Mouse (Mus musculus) megakaryocyte progenitor cell, adult 5-6 weeks (primary cell): ENCODE measurements around the gene Zcchc8. TPM values are rescaled to one million over a fixed set of nuclear protein-coding genes. Genes with fewer than 3 reads are reported as not detected.
"Not testable (repeated sequence)": the region's sequence is repeated elsewhere in the genome, so short reads cannot be mapped to it uniquely, and the experiment has no call there.

Experiments used
- ATAC-seq: replicated peaks from 2 replicates; pipeline ENCODE4 v1.8.0; 2016; ENCODE audit warnings: mild to moderate bottlenecking, moderate TSS enrichment, inconsistent platforms; ENCODE audit not compliant: poor library complexity
- total RNA-seq, 2 experiments: library from RNA; stranded (forward) in 1 of 2; stranded (reverse) in 1 of 2; fragments of 157-497, 149-512 nt in 1 of 2; fragments of 200-1000 nt in 1 of 2; gene quantifications; 2 replicates each; pipeline versions ENCODE4 v1.2.3 to v1.2.4; 2015 to 2017

Zcchc8 gene
- total RNA-seq (2015) (50.8 and 52.0 TPM in 2 replicates), total RNA-seq (2017) (103 and 131 TPM in 2 replicates)

DNA sequence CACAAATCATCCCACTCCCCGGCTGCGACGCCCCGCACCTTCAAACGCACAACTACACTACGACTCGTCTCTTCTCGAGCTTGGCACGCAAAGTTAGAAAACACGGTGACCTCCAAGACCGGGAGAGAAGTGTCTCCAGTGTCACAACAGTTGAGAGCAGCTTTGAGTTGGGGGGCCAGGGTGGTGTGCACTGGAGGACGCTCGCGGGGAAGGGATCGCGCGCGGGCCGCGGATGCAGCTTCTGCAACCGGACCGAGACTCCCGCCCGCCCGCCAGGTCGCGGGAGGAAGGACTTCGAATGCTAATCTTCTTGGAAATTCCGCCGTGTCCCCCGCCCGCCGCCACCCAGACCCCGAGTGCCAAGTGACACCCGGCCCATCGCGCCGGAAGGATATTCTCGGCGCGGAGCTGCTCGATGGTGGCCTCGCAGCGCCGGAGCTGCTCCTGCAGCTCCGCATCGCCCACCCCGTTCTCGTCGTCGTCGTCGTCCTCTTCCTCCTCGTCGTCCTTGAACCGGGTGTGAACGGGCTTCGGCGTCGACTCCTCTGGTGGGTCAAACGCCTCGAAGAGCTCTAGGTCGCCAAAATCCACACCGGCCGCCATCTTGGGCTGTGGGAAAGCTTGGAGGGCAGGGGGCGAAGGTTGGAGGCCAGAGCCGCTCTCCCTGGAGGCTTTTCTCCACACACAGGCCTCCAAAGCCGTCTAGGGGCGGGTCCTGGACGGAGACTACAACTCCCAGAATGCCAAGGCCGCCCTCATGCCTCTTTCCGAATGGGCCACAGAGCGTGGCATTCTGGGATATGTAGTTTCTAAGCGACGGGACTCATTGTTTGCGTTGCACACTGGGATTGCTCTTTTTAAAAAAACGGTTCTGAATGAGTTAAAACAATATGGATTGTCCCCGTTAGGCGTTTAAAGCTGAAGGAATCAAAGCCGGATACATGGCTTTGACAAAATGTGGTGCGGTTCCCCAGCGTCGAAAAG, at the start of gene Zcchc8:
TSS of gene Zcchc8 (minus strand) at position 773 of the 984 bp plus-strand sequence.
- ATAC-seq, result peak; percentile 100

DNA sequence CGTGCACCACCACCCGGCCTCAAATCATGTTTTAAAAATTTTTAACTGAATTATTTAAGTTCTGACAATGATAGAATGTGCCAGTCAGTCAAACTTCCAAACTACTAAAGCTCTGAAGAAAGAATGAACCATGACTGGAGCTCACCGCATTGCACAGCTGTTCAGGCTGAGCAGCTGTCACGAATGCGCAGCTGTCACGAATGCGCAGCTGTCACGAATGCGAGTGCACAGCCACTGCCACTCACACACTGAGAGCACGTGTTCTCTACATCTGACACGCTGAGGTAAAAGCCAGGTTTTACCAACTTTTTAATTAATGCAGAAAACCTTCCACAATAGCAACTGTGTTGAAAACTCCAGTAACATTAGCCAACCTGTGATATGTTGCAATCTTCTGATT, 45.6 kb upstream of the Zcchc8 start:
- ATAC-seq, result not testable (repeated sequence)

DNA sequence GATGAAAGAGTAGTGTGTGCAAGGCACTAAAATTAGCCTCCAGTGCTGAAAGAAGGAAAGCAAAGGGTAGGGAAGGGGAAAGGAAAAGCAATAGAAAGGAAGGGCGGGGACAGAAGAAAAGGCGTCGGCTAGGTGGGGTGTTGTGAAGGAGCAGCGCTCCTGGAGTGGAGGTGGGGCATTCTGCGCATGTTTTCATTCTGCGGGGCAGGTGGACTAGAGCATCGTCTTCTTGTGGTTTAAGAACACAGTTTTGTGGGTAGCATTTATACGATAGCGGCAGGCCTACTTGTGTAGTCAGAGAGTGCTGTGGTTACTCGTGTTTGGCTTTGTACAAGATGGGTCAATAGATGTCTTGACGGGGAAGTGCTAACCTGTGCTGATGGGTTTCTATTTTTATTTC, 44.6 kb upstream of the Zcchc8 start:
- ATAC-seq, result no peak

DNA sequence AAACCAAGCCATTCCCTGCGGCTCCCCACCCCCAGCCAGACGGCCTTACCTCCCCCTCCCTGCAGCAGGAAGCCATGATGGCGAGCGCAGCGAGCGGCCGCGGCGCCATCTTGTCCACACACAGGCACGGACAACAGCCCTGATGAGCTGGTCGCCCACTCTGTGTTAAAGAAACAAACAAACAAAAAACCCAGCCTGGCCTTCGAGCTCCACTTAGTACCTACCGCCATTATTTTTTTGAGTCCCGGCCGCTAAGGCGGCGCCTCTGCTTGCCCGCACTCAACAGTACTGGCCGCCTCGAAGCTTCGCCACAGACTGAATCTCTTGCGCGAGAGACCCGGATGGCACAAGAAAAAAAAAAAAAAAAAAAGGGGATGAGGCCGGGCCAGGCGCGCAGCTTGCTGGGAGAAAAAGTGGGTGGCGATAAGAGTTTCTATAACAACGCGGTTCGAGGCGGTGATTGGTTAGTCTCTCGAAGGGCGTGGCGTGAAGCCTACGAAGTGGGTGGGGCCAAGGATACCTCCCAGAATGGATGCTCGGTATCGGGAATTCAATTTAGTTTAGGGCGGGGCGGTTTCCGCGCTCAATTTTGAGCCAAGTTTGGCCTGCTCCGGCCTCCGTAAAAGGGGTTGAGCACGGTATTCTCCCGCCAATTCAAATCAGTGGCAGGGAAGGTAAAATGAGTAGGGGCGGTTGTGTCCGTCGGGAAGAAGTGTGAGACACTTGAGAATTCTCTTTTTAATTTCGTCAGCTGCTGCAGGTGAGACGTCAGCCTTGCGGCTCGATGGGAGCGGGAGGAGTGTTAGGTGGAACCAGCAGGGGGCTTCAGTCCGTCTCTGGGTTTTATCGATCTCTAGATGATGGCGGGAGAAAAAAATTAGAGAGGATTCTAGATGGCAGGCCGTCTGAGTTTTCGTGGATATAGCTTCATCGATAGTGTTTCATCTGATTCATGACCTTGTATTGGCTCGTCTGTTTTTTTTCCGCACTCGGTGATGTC, 28.5 kb upstream of the Zcchc8 start, which contains the start of the genes Rsrc2 and Kntc1:
TSS of gene Rsrc2 (minus strand) at position 350 of the 1,000 bp plus-strand sequence.
TSS of gene Kntc1 (plus strand) at position 652 of the 1,000 bp plus-strand sequence.
- peak; percentile 96 for ATAC-seq

DNA sequence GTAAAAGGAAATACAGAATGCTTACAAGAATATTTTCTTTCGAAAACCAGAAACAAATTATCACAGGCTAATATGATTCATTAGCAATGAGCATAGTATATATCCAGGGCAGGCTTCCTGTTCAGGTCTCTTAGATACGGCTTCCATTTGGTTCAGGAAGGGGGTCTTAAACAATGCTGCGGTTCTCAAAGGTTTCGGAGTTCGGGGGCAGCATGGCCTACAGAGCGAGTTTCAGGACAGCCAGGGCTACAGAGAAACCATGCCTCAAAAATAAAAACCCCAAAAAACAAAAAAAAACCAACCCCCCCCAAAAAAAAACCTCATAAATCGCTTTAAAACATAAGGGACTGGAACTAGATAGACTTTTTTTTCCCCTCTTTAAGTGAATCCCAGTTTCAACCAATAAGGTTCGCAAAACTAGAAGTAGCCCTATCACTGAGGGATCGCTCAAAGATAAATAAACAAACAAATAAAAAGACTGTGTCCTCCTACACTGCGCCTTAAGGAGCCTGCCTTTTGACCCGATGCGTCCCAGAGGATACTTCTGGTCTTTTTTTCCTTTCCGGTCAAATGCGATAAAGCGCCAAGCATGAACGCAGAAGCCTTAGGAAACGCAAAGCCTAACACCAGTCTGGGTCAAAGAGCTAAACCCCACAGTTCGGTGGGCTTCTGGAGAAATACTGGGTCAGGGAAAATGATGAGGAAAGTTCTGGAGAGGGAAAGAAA, 27.6 kb upstream of the Zcchc8 start:
- no peak for ATAC-seq

DNA sequence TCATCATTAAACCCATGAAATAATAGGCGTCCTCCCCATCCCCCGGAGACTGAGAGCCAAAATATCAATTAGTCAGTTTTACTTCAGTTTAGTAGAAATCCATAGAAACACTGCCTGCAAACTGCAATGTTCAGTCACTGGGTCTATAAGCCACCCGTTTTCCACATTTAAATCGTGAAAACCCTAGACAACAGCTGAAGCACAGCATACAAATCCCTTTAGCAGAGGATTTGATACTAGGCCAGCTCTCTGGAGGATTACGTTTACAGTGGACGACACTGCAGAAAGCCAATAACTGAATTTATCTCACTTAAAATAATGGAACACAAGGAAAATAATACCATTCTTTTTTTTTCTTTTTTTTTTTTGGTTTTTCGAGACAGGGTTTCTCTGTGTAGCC, 26.7 kb upstream of the Zcchc8 start:
- ATAC-seq, result no peak

DNA sequence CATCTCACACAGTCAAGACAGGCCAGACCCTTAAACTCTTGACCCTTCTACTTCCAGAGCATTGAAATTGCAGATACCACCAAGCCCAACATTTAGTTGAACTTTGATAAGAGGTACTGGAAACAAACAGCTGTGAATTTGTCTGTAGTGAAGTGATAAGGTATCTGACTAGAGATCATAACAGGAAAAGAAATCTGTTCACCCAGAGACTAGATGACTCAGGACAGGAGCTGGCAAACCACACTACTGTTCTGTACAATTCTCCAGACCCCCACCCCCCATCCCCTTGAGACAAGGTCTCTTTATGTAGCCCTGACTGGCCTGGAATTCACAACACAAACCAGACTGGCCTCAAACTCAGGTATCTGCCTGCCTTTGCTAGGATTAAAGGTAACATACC, 25.4 kb upstream of the Zcchc8 start:
- ATAC-seq, result no peak

DNA sequence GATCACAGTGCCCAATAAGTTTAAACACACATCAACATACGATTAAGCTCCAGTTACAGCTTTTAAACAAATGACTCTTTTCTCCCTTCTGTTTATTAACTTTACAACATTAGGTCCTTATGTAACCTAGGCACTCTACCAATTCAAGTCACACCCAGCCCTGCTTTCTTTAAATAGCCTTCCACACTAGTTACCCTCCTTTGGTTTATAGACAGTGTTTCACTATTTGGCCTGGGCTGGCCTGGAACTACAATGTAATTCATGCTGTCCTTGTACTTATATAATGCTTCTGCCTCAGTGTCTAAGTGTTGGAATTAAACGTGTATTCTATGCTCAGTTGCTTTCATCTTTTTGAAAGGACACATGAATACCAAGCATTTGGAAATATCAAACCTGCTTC, 23.5 kb upstream of the Zcchc8 start:
- ATAC-seq, result no peak

DNA sequence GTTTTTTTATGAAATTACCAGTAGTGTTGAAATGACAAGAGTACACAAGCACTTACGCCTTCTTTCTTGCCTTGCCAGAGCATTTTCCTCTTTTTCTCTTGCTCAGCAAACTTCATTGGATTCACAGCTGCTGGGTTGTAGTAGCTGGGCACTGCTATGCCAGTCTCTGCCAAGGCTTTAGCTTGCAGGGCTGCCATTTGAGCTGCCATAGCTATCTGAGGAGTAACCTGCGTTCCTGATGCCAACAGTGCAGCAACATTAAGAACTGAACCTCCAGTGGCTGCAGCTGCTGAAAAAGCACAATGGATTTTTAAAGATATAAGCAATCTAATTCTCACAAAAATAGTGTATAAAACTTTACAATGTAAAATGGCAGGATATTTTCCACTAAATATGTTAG, 10.1 kb upstream of the Zcchc8 start:
- no peak for ATAC-seq

DNA sequence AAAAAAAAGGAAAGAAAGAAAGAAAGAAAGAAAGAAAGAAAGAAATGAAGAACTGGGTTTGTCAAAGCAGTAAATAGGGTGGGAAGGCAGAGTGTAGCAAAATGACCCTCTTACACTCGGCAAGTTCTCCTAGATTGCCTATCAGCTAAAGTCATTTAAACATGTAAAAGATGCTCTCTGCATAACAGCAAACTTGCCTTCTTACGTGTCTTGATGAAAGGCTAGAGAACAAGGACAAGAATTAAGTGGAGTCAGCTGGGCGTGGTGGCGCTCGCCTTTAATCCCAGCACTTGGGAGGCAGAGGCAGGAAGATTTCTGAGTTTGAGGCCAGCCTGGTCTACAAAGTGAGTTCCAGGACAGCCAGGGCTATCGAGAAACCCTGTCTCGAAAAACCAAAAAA, 2.9 kb upstream of the Zcchc8 start:
- ATAC-seq, result not testable (repeated sequence)

DNA sequence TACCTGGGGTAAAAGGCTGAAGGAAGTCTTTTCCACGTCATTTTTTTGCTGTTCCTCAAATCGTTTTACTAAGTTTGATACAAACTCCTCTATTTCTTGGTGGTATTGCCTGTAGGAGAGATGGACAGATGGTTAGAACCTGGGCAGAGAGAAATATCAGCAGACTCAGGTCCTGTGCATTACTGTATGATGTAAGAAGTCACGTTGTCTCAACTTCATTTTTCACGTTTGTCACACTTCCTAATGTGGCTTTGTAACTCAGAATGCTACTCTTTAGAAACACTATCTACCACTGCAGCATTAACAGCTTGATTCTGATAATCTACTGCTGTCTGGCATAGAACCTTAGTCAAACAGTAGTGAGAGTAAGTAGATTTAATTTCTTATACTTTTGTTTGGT, 6.3 kb downstream of the Zcchc8 start:
- no peak; the same call in 1 of the 2 replicates for ATAC-seq

DNA sequence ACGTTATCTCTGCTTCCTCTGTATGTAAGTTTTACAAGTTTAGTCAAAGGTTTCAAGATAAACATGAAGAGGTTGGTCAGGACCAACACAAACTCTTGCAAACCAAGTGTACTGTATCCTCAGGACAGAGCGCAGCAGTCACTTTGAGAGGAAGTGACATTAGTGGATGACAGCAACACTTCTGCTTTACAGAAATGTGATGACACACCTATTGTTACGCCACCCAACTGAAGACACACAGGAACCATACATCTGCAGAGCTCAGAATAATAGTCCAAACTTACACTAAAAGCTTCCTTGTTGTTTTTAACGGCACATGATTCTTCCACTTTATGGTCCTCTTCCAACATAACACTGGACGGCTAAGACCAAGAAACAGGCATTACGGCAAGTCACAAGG, 7.1 kb downstream of the Zcchc8 start:
- ATAC-seq, result peak; percentile 98

DNA sequence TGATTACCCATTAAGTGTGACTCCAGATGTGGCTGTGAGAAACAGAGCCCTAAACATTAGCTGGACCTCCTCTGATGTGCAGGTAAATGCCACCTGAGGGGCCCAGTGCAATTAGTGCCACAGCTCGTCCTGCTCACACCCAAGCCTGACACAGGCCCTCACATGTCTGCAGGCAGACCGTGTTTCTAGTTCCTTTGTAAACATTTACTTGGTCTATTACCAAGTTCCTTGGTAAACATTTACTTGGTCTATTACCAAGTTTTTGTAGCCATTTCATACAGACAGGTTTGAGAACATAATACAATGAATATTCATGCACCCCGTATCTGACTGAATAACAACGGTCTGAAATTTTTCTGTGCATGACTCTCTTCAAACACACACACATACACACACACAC, 11.3 kb downstream of the Zcchc8 start:
- ATAC-seq, result no peak

DNA sequence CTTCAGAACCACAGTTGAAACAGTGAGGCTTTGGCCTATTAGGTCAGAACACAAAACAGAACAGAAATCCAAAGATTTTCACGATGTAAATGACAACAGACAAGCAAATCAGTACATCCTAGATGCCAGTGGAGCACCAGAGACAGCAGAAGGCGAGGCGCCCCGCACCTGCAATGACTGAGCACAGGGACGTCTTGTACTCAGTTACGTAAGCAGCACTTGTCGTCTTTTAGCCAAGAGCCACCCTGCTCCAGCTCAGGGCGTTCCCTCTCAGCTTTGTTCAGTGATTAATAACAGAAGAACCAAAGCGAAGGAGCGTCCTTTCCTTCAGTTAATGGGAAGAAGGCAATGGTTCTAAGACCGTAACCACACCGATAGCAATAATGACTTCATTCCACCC, 12.3 kb downstream of the Zcchc8 start:
- ATAC-seq, result no peak

DNA sequence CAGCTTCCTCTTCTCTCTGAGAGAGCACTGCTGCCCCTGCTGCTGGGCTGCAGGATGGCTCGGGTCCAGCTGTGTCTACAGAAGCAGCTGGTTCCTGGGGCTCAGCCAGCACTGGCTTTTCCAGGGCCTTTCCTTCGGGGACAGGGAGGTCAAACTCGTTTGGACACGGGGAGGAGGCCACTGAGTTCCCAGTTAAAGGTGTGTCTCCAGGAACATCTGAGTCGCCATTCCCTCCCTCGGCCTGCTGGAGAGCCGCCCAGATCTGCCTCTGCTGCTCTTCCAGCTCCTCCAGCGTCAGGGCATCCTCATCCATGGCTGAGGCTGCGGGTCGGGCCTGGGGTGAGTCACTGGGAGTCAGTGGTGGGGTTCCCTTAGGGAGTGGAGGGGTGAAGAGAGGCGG, 20.3 kb downstream of the Zcchc8 start:
- ATAC-seq, result no peak

DNA sequence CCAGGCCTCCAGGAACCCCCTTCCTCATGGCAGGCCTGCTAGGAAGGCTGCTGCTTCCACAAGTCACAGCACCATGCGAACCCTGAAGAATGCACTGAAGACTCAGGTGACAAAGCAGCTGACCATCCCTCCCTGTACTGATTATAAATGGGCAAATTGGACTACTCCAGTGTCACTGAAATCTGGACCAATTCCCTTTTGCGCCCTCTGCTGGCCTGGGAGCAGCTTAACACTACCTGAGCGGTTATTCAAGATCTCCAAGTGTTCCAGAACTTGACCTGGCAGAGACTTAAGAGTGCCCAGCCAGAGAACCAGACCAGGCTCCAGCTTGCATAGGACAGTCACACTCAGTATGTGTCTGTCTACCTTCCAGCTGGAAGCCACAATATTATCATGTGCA, 21.7 kb downstream of the Zcchc8 start:
- ATAC-seq, result peak; percentile 88

DNA sequence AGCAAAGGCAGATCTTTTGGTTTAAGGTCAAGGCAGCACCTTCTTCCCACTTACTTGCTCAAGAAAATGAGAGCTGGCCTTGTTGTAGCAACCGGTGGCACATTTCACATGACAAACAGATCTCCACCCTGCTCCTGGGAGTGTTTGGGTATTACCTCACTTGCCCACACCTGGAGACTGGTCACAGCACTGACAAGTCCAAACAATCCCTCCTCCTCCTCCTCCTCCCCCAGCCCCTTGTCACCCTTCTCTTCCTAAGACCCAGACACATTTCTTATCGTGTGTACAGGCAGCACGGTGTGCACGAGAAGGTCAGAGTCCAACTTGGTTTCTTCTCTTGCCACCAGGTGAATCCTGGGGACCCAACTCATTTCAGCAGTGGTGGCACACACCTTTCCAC, 23.9 kb downstream of the Zcchc8 start:
- ATAC-seq, result no peak

DNA sequence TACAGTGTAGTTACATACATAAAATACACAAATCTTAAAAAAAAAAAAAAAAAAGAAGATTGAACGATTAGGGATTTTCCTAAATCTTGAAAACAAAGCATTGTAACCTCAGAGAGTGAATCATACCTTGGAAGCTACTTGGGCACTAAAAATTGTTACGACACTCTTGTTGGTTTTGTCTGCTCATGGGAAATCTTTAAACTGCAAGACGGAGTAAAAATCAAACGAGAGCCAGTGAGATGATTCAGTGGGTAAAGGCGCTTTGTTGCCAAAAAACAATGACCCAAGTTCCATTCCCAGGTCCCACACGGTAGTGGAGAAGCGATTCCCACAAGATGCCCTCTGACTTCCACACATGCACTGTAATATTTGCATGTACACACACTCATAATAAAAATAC, 24.7 kb downstream of the Zcchc8 start:
- no peak for ATAC-seq

DNA sequence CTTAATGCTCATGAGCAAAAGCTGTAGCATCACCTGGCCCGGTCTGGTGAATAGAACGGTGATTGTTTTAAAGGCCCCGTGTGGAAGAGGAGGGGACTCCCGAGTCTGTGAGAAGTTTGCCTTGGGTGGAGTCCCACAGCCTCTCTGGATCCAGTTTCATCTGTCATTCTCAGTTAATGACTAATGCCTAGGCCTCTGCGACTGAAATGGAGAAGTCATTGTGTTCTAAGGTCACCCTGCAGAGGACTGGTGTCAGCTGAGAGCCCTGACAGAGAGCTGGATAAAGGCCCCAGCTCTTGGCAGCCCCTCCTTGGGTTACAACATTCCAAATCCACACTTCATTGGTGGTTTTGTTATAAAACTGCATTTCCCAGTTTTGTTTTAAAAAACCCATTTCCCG, 26.4 kb downstream of the Zcchc8 start:
- ATAC-seq, result no peak
